Mouse (Mus musculus): ENCODE results near the gene Cobll1. TPM values are rescaled to one million over a fixed set of nuclear protein-coding genes. Genes with fewer than 3 reads are reported as not detected.

The Cobll1 gene
- polyA plus RNA-seq, 1 experiment from 2014 or later = 21.7 TPM

- Histone ChIP-seq H3K36me3 (no peaks in the 10 kb centered on the region), H3K9ac (no peak overlapping the region), H3K27ac (no peak overlapping the region), H3K4me1 (no peaks in the 10 kb centered on the region), H3K4me3 (replicated peaks) (no peak overlapping the region), H3K4me2 (no peak overlapping the region), H3K9me3 (replicated peaks) (no peaks in the 10 kb centered on the region), H3K27me3 (no peaks in the 10 kb centered on the region)
- 94% methylated on average over 3 of the region's 3 CpGs for WGBS
- ATAC-seq (replicated peaks; ENCODE audit: low FRiP score) = no peak
Measured at GRCm38 (mm10) chr2:65050776-65051175, 188.4 kb downstream of the Cobll1 start.

GRCm38 (mm10) chr2:65048234-65049017 is 190.8 kb downstream of the Cobll1 start:
- no peak overlapping the region for H3K9ac ChIP-seq
- ATAC-seq (replicated peaks; ENCODE audit: low FRiP score) = no peak
- no peaks in the 10 kb centered on the region for H3K36me3 ChIP-seq
- no peak overlapping the region for H3K27ac ChIP-seq
- H3K9me3 ChIP-seq (replicated peaks) = no peaks in the 10 kb centered on the region
- H3K4me3 ChIP-seq (replicated peaks) = no peak overlapping the region
- H3K4me1 ChIP-seq = no peaks in the 10 kb centered on the region
- 57% methylated on average over 6 of the region's 6 CpGs for WGBS
- no peaks in the 10 kb centered on the region for H3K27me3 ChIP-seq
- H3K4me2 ChIP-seq = no peak overlapping the region

Other genes with a start within 250 kb of the Cobll1 start
- gene Grb14, start 214.4 kb downstream of the Cobll1 start, polyA plus RNA-seq (2015; fragmentation: Nextera tagmentation; extraction: Ambion mirVana) = 29.6 and 30.4 TPM in 2 replicates
- 1.1 and 1.7 TPM in 2 replicates for gene Slc38a11, start 124.6 kb upstream of the Cobll1 start, polyA plus RNA-seq (2015; fragmentation: Nextera tagmentation; extraction: Ambion mirVana)

Measured in kidney, embryonic 15.5 days (tissue).